Comparison of ENCODE assay signal across 8 mouse cellular contexts in the genomic region with DNA sequence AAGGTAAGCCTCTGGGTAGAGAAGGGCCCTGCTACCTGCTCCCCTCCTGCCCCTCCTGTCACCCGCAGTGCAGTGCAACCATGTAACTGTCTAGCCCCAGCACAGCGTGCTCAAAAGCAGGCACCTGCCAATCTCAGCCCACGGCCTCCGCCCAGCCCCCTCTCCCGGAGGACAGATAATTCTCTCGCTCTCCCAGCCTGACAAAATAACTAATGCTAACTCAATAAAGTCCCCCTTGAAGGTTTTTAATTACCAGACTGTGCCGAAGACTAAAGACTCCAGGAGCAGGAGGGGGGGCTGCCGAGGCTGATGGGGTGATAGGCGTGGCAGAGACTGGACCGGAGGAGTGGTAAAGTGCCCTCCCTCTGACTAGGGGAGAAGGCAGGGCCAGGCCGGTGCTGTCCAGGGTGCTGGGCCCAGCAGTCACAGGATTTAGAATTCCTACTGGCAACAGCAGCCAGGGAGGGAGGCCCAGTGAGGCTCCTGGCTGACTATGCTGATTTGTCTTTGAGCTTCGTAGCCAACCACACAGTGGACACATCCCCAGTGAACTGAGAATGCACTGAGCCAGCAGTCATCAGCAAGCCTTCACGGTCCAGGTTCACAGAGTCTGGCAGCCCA.
DNase-seq lines count a peak whose midpoint lies in the region; ATAC-seq lines count a peak whose summit lies in the region.

No protein-coding gene starts in this region.

- no peaks in the 10 kb centered on the region for H3K36me3 ChIP-seq in hindbrain, embryonic 13.5 days
- H3K36me3 ChIP-seq in midbrain, embryonic 16.5 days (ENCODE audit: control insufficient read depth, insufficient read depth, low read length), result no peaks in the 10 kb centered on the region

- peak; percentile 32 for DNase-seq in 3134 (ENCODE audit: extremely low read depth, insufficient read length, low spot score)
- peak; percentile 83 for DNase-seq in adrenal gland, adult 2 months
- DNase-seq in gastrocnemius, adult 18-20 months (ENCODE audit: low spot score), result peak; percentile 28
- peak; percentile 58 for DNase-seq in liver

- WGBS in hindbrain, embryonic 13.5 days, result 3% methylated on average over 13 of the region's 13 CpGs
- WGBS in midbrain, embryonic 16.5 days, result 4% methylated on average over 13 of the region's 13 CpGs

- H3K27me3 ChIP-seq in hindbrain, embryonic 13.5 days, result peaks cover 37% of the 10 kb centered on the region
- no peaks in the 10 kb centered on the region for H3K27me3 ChIP-seq in midbrain, embryonic 16.5 days (ENCODE audit: control insufficient read depth, insufficient read depth, low read depth, low read length)

- no peaks in the 10 kb centered on the region for H3K9me3 ChIP-seq in hindbrain, embryonic 13.5 days
- no peaks in the 10 kb centered on the region for H3K9me3 ChIP-seq in midbrain, embryonic 16.5 days (replicated peaks; ENCODE audit: control insufficient read depth, low read length, poor library complexity, severe bottlenecking)

- peaks cover 98% of the 10 kb centered on the region for H3K4me1 ChIP-seq in hindbrain, embryonic 13.5 days (replicated peaks)
- peaks cover 84% of the 10 kb centered on the region for H3K4me1 ChIP-seq in midbrain, embryonic 16.5 days (ENCODE audit: control insufficient read depth, insufficient read depth, low read length)

- H3K9ac ChIP-seq in hindbrain, embryonic 13.5 days, result peak overlapping the region; percentile 19; the same call in 1 of the 2 replicates
- H3K9ac ChIP-seq in midbrain, embryonic 16.5 days (ENCODE audit: low read depth, low read length), result peak overlapping the region; percentile 40; the same call in 1 of the 2 replicates

- ATAC-seq in hindbrain, embryonic 13.5 days (ENCODE audit: low FRiP score), result peak; percentile 34
- peak; percentile 23; the same call in 1 of the 2 replicates for ATAC-seq in midbrain, embryonic 16.5 days
- no peak for ATAC-seq in inflammation-experienced regulatory T-cells, adult 6 months
- ATAC-seq in erythroid progenitor cell, adult 5-6 weeks (replicated peaks; ENCODE audit: low FRiP score, poor library complexity, severe bottlenecking), result no peak

- H3K27ac ChIP-seq in hindbrain, embryonic 13.5 days, result peak overlapping the region; percentile 77
- H3K27ac ChIP-seq in midbrain, embryonic 16.5 days (ENCODE audit: low read length), result peak overlapping the region; percentile 78

- no peak overlapping the region for H3K4me3 ChIP-seq in hindbrain, embryonic 13.5 days
- no peak overlapping the region for H3K4me3 ChIP-seq in midbrain, embryonic 16.5 days (ENCODE audit: low read depth, low read length)

- peak overlapping the region; percentile 31 for H3K4me2 ChIP-seq in hindbrain, embryonic 13.5 days
- peak overlapping the region; percentile 40 for H3K4me2 ChIP-seq in midbrain, embryonic 16.5 days (ENCODE audit: low read length)

Comparison
In these comparisons a context has a peak if more than half of its experiments do, and no peak if none do; other contexts are left out.
1. DNase-seq: peak in every context shown above with its lines; median percentile 83 in adrenal gland, adult 2 months; 58 in liver; 32 in 3134; 28 in gastrocnemius, adult 18-20 months.
2. ATAC-seq: peak in hindbrain, embryonic 13.5 days (single experiment) and midbrain, embryonic 16.5 days (single experiment); none in inflammation-experienced regulatory T-cells, adult 6 months (single experiment) and erythroid progenitor cell, adult 5-6 weeks (single experiment).